Mouse (Mus musculus) intestine, postnatal 0 days (tissue): ENCODE data around the gene Acbd4. TPM values are rescaled to one million over a fixed set of nuclear protein-coding genes. Genes with fewer than 3 reads are reported as not detected.

Experiments used
- ATAC-seq: fragments of 200-750 bp; cut with Nextera tagmentation; 2 replicates; pipeline ENCODE4 v1.8.0; 2017; ENCODE audit warnings: mild to moderate bottlenecking, moderate TSS enrichment, moderate library complexity
- H3K27ac ChIP-seq: fragments of 300-500 bp; sonication (generic); 2 replicates; pipeline ENCODE4 v1.5.1; 2014; ENCODE audit warnings: mild to moderate bottlenecking, low read depth, low read length, moderate library complexity
- H3K27me3 ChIP-seq: fragments of 300-500 bp; sonication (generic); replicated peaks from 2 replicates; pipeline ENCODE4 v1.6.1; 2014; ENCODE audit warnings: low read length, mixed read lengths; ENCODE audit not compliant: control insufficient read depth, insufficient read depth
- H3K36me3 ChIP-seq: fragments of 300-500 bp; sonication (generic); 2 replicates; pipeline ENCODE4 v1.6.1; 2014; ENCODE audit warnings: mild to moderate bottlenecking, moderate library complexity; ENCODE audit not compliant: control insufficient read depth, insufficient read depth
- H3K4me1 ChIP-seq: fragments of 300-500 bp; sonication (generic); replicated peaks from 2 replicates; pipeline ENCODE4 v1.6.1; 2014; ENCODE audit warnings: antibody characterized with exemption, low read length, mixed read lengths; ENCODE audit not compliant: control insufficient read depth, insufficient read depth
- H3K4me2 ChIP-seq: fragments of 300-500 bp; sonication (generic); replicated peaks from 2 replicates; pipeline ENCODE4 v1.6.1; 2014; ENCODE audit warnings: low read depth, mild to moderate bottlenecking, moderate library complexity
- H3K4me3 ChIP-seq: fragments of 300-500 bp; sonication (generic); 2 replicates; pipeline ENCODE4 v1.5.1; 2014; ENCODE audit warnings: low read depth, low read length
- H3K9ac ChIP-seq: fragments of 300-500 bp; sonication (generic); 2 replicates; pipeline ENCODE4 v1.6.1; 2014; ENCODE audit warnings: mild to moderate bottlenecking, low read depth, low read length
- H3K9me3 ChIP-seq: fragments of 300-500 bp; sonication (generic); 2 replicates; pipeline ENCODE4 v1.6.1; 2016; ENCODE audit warnings: mixed run types; ENCODE audit not compliant: control insufficient read depth
- CTCF ChIP-seq: sonication (generic); IDR thresholded peaks from 2 replicates; pipeline ENCODE4 v1.5.1; 2016; ENCODE audit warnings: low read depth, mild to moderate bottlenecking, control low read depth, antibody characterized with exemption, moderate library complexity
- WGBS: fragments of 180-500 bp; shearing (Covaris S2); extraction: QIAGEN DNeasy Blood & Tissue Kit; methylation state at CpG from one replicate; pipeline ENCODE4 v1.1.7; 2014; 5-methylcytosine and 5-hydroxymethylcytosine counted together
- polyA plus RNA-seq: library from polyadenylated mRNA; unstranded; fragments of >200 nt; fragmentation: Nextera tagmentation; extraction: Ambion mirVana; gene quantifications from 2 replicates; pipeline ENCODE4 v1.2.1, GENCODE M21; 2015

The Acbd4 gene
- polyA plus RNA-seq, 1 experiment from 2014 or later, result 75.9 TPM

DNA sequence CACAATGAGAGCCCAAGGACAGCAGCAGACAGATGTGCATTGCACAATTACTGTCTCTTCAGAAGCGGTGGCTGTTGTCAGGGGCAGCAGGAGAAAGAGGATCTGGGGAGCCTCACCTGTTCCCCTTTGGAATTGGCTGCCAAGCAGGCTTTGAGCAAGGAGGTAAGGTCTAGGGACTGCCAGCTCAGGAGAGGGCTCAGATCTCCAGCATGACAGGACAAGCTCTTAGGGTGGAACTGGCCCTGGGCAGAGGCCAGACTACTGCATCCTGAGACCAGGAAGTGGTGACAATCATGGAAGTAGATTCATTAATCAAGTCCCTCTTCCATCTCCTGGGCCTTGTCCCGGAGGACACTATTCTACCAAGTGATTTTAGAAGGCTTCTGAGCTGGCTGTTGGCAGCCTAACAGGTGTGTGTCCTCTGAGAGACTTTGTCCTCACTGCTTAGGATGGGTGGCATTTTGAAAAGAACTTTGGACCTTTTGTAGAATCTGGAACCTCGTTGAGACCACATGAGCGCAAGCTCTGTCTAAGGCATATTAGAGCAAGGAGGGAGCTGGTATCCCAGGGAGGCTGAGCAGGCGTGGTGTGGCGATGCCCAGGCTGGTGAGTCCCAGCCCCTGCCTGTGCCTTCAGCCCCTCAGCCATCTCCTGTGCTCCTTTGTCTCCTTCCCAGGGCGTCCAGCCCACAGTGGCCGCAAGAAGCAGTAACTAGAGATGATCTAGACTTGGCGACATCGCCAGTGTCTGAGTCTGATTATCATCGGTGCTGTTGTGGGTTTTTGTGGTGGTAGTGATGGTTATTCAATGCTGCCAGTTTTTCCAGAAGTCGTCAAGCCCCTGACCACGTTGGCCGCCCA lies 35.1 kb upstream of the Acbd4 start:
- no peaks in the 10 kb centered on the region for H3K9me3 ChIP-seq
- 91% methylated on average over 14 of the region's 14 CpGs for WGBS
- no peak overlapping the region for H3K9ac ChIP-seq
- no peak overlapping the region for H3K4me3 ChIP-seq
- H3K4me1 ChIP-seq, result no peaks in the 10 kb centered on the region
- H3K27me3 ChIP-seq, result no peaks in the 10 kb centered on the region
- TF ChIP-seq CTCF, result no peak
- H3K36me3 ChIP-seq, result peaks cover 85% of the 10 kb centered on the region
- no peak overlapping the region for H3K4me2 ChIP-seq
- no peak for ATAC-seq
- H3K27ac ChIP-seq, result no peak overlapping the region

DNA sequence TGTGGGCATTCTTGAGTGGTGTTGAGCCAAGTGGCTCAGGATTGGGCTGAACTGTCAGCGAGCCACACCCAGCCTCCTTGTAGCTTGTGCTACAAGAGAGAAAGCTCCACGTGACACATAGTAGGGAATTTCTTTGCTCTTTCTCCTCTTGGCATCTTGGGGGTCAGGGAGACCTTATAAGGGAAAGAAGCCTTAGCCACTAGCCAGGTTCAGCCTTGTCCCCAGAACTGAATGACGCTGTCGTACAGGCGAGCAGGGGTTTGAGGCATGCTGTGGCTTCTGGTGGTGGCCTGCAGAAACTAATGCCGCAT lies 34.5 kb upstream of the Acbd4 start:
- Histone ChIP-seq H3K36me3 (peaks cover 79% of the 10 kb centered on the region), H3K27me3 (no peaks in the 10 kb centered on the region), H3K4me3 (no peak overlapping the region), H3K4me1 (no peaks in the 10 kb centered on the region), H3K9me3 (no peaks in the 10 kb centered on the region), H3K27ac (no peak overlapping the region), H3K4me2 (no peak overlapping the region), H3K9ac (no peak overlapping the region)
- ATAC-seq, result no peak
- WGBS, result 91% methylated on average over 6 of the region's 6 CpGs
- no peak for TF ChIP-seq CTCF

DNA sequence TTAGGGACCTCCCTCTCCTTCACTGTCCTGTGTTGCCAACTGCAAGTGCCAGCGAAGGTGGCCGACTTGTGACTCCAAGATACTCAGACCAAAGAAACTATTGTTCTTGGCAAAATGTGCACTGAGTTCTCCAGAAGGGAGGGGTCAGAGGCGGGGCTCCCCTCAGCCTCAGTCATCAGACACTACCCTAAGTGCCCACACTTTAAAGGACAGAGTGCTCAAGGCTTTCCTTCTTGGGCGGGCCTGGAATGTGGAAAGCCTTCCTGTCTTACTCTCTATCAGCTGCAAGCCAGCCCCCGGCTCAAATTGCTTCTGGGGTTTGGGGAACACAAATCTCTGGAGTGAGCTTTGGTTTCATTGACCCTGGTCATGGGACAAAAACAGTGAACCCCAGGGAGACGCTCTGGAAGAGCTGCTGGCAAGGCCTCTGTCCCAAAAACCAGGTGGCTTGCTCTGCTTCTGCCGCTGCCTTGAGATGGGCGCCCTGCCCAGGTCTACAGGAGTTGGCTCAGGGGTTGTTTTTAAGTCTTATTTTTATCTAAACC lies 34.0 kb upstream of the Acbd4 start:
- no peak for TF ChIP-seq CTCF
- Histone ChIP-seq H3K4me3 (no peak overlapping the region), H3K36me3 (peaks cover 76% of the 10 kb centered on the region), H3K4me1 (no peaks in the 10 kb centered on the region), H3K9me3 (no peaks in the 10 kb centered on the region), H3K27ac (no peak overlapping the region), H3K4me2 (no peak overlapping the region), H3K9ac (no peak overlapping the region), H3K27me3 (no peaks in the 10 kb centered on the region)
- no peak for ATAC-seq
- 70% methylated on average over 8 of the region's 8 CpGs for WGBS

DNA sequence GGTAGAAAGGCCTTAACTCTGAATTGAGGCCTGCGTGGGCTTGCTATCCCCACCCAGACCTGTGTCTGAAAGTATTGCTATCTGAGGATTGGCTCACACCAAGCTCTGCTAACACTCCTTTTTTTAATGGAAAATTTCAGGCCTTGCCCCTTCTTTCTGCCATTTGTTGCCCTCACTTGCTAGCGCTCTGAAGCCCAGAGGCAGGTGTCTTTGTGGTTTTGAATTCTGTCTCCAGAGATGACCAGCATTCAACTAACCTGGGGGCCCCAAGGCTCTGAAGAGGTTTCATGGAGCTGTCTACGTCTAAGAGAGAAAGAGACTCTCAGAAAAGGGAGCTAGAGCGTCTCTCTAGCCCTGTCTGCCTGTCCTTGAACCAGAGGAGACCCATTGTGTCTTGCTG lies 33.2 kb upstream of the Acbd4 start:
- Histone ChIP-seq H3K9ac (no peak overlapping the region), H3K27ac (no peak overlapping the region), H3K4me1 (no peaks in the 10 kb centered on the region), H3K36me3 (peaks cover 70% of the 10 kb centered on the region), H3K9me3 (no peaks in the 10 kb centered on the region), H3K4me2 (no peak overlapping the region), H3K4me3 (no peak overlapping the region), H3K27me3 (no peaks in the 10 kb centered on the region)
- WGBS, result 92% methylated on average over 4 of the region's 4 CpGs
- TF ChIP-seq CTCF, result no peak
- ATAC-seq, result no peak

DNA sequence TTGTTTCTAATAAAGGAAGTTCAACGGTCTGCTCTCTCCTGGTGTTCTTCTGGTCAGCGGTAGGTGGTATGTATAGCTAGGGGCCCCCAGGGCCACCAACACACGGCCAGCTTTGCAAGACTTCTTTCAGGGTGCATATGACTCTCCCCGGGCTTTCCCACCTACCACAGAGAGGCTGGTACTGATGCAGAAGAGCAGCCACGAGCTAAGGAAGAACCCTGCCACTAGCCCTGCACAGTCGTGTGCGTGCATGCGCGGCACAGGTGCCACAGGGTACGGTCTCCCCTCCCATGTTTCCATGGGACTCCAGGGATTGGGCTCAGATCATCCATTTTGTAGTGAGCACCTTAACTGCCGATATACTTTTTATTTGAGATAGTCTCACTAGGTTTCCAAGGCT lies 32.6 kb upstream of the Acbd4 start:
- TF ChIP-seq CTCF, result no peak
- no peak overlapping the region for H3K9ac ChIP-seq
- peaks cover 64% of the 10 kb centered on the region for H3K36me3 ChIP-seq
- no peaks in the 10 kb centered on the region for H3K9me3 ChIP-seq
- H3K4me1 ChIP-seq, result no peaks in the 10 kb centered on the region
- no peak overlapping the region for H3K27ac ChIP-seq
- ATAC-seq, result no peak
- H3K27me3 ChIP-seq, result no peaks in the 10 kb centered on the region
- no peak overlapping the region for H3K4me3 ChIP-seq
- 94% methylated on average over 11 of the region's 11 CpGs for WGBS
- no peak overlapping the region for H3K4me2 ChIP-seq

DNA sequence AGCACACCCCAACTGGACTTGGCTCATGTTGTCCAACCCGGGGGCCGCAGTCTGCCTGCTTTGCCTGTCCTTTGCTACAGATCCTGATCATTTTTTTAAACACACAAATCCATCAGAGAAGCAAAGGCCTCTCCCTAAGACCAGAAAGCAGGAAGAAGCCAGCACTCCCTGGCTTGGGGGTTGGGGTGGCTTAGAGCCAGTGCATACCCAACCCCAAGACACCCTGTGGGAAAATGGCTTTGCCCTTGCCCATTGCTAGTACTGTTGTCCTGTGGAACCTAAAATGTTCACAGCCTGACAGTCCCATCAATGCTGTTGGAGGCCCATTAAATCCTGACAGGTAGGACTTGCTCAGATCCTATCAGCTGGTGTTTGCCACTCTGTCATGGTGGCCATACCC lies 31.8 kb upstream of the Acbd4 start:
- Histone ChIP-seq H3K4me3 (no peak overlapping the region), H3K4me2 (no peak overlapping the region), H3K27ac (no peak overlapping the region), H3K36me3 (peaks cover 56% of the 10 kb centered on the region), H3K4me1 (no peaks in the 10 kb centered on the region), H3K9ac (no peak overlapping the region), H3K9me3 (no peaks in the 10 kb centered on the region), H3K27me3 (no peaks in the 10 kb centered on the region)
- no peak for TF ChIP-seq CTCF
- WGBS, result 96% methylated on average over 2 of the region's 2 CpGs
- ATAC-seq, result no peak
